Mouse (Mus musculus) left cerebral cortex, postnatal 36 days (tissue): ENCODE measurements around the gene Dis3. TPM values are rescaled to one million over a fixed set of nuclear protein-coding genes. Genes with fewer than 3 reads are reported as not detected.

ENCODE experiments used
- total RNA-seq, 2 experiments: library from RNA; stranded (reverse); gene quantifications; 2 replicates each; pipeline ENCODE4 v1.2.3; 2021

Gene Dis3
- total RNA-seq, 2 experiments from 2014 or later = 14.8 to 18.0 TPM

Other genes with a start within 250 kb of the Dis3 start
- gene Rpl36a-ps1, start 105.5 kb downstream of the Dis3 start, total RNA-seq = 1 to 10 TPM in 1 of 2 experiments, not detected in 1; 2.8 TPM
- gene Mzt1, start 53.6 kb downstream of the Dis3 start, total RNA-seq = 10 to 100 TPM; 64.9 to 70.0 TPM
- gene Bora, start 53.5 kb downstream of the Dis3 start, total RNA-seq = 1 to 10 TPM; 2.6 to 4.5 TPM
- 10 to 100 TPM; 10.2 to 15.8 TPM for gene Pibf1, start 346 bp downstream of the Dis3 start, total RNA-seq
- gene Klf5, start 198.9 kb upstream of the Dis3 start, total RNA-seq = 10 to 100 TPM; 15.2 to 15.8 TPM